Mouse (Mus musculus): ENCODE measurements around the gene Tbc1d9. TPM values are rescaled to one million over a fixed set of nuclear protein-coding genes. Genes with fewer than 3 reads are reported as not detected.

The Tbc1d9 gene
- total and polyA plus RNA-seq, 2 experiments from 2014 or later, result 0.49 to 4.3 TPM

GRCm38 (mm10) chr8:83217196-83217595, 52.0 kb downstream of the Tbc1d9 start:
- Histone ChIP-seq H3K36me3 (replicated peaks; ENCODE audit: control insufficient read depth, insufficient read depth, low read length) (no peaks in the 10 kb centered on the region), H3K4me3 (ENCODE audit: low read depth, low read length) (no peak overlapping the region), H3K4me1 (ENCODE audit: control insufficient read depth, insufficient read depth) (no peaks in the 10 kb centered on the region), H3K27me3 (ENCODE audit: control insufficient read depth, insufficient read depth, low read length) (no peaks in the 10 kb centered on the region), H3K9me3 (replicated peaks; ENCODE audit: control insufficient read depth, low read length) (no peaks in the 10 kb centered on the region), H3K27ac (ENCODE audit: low read depth) (no peak overlapping the region), H3K4me2 (ENCODE audit: low read depth, low read length) (no peak overlapping the region), H3K9ac (replicated peaks; ENCODE audit: low read depth, low read length) (no peak overlapping the region)
- no peak for ATAC-seq (ENCODE audit: insufficient read depth, low read depth)
- TF ChIP-seq EP300 (IDR thresholded peaks at IDR 0.05; ENCODE audit: low read depth) (no peak), CTCF (IDR thresholded peaks at IDR 0.05; ENCODE audit: low read depth) (no peak)
- whole genome bisulfite sequencing, result 84% methylated on average over 9 of the region's 9 CpGs
- no peak for DNase-seq (ENCODE audit: low spot score)

GRCm38 (mm10) chr8:83217891-83218290, 52.7 kb downstream of the Tbc1d9 start:
- H3K27me3 ChIP-seq (ENCODE audit: control insufficient read depth, insufficient read depth, low read length), result no peaks in the 10 kb centered on the region
- no peak for ATAC-seq (ENCODE audit: insufficient read depth, low read depth)
- no peak overlapping the region for H3K27ac ChIP-seq (ENCODE audit: low read depth)
- no peak for DNase-seq (ENCODE audit: low spot score)
- H3K9ac ChIP-seq (replicated peaks; ENCODE audit: low read depth, low read length), result no peak overlapping the region
- H3K4me2 ChIP-seq (ENCODE audit: low read depth, low read length), result no peak overlapping the region
- 93% methylated on average over 2 of the region's 2 CpGs for WGBS
- no peaks in the 10 kb centered on the region for H3K4me1 ChIP-seq (ENCODE audit: control insufficient read depth, insufficient read depth)
- TF ChIP-seq CTCF (IDR thresholded peaks at IDR 0.05; ENCODE audit: low read depth) (no peak), EP300 (IDR thresholded peaks at IDR 0.05; ENCODE audit: low read depth) (no peak)
- no peak overlapping the region for H3K4me3 ChIP-seq (ENCODE audit: low read depth, low read length)
- no peaks in the 10 kb centered on the region for H3K9me3 ChIP-seq (replicated peaks; ENCODE audit: control insufficient read depth, low read length)
- H3K36me3 ChIP-seq (replicated peaks; ENCODE audit: control insufficient read depth, insufficient read depth, low read length), result no peaks in the 10 kb centered on the region

GRCm38 (mm10) chr8:83219392-83219791, 54.2 kb downstream of the Tbc1d9 start:
- WGBS, result 89% methylated on average over 8 of the region's 8 CpGs
- no peak for ATAC-seq (ENCODE audit: insufficient read depth, low read depth)
- no peak for TF ChIP-seq EP300 (IDR thresholded peaks at IDR 0.05; ENCODE audit: low read depth)
- no peak for TF ChIP-seq CTCF (IDR thresholded peaks at IDR 0.05; ENCODE audit: low read depth)
- no peak overlapping the region for H3K9ac ChIP-seq (replicated peaks; ENCODE audit: low read depth, low read length)
- no peaks in the 10 kb centered on the region for H3K36me3 ChIP-seq (replicated peaks; ENCODE audit: control insufficient read depth, insufficient read depth, low read length)
- no peak overlapping the region for H3K27ac ChIP-seq (ENCODE audit: low read depth)
- no peak overlapping the region for H3K4me2 ChIP-seq (ENCODE audit: low read depth, low read length)
- no peak for DNase-seq (ENCODE audit: low spot score)
- no peaks in the 10 kb centered on the region for H3K4me1 ChIP-seq (ENCODE audit: control insufficient read depth, insufficient read depth)
- no peaks in the 10 kb centered on the region for H3K9me3 ChIP-seq (replicated peaks; ENCODE audit: control insufficient read depth, low read length)
- H3K4me3 ChIP-seq (ENCODE audit: low read depth, low read length), result no peak overlapping the region
- H3K27me3 ChIP-seq (ENCODE audit: control insufficient read depth, insufficient read depth, low read length), result no peaks in the 10 kb centered on the region

- ATAC-seq (ENCODE audit: insufficient read depth, low read depth) (no peak), DNase-seq (ENCODE audit: low spot score) (no peak)
- Histone ChIP-seq H3K9ac (replicated peaks; ENCODE audit: low read depth, low read length) (no peak overlapping the region), H3K27ac (ENCODE audit: low read depth) (no peak overlapping the region), H3K4me2 (ENCODE audit: low read depth, low read length) (no peak overlapping the region), H3K27me3 (ENCODE audit: control insufficient read depth, insufficient read depth, low read length) (no peaks in the 10 kb centered on the region), H3K9me3 (replicated peaks; ENCODE audit: control insufficient read depth, low read length) (no peaks in the 10 kb centered on the region), H3K4me1 (ENCODE audit: control insufficient read depth, insufficient read depth) (no peaks in the 10 kb centered on the region), H3K4me3 (ENCODE audit: low read depth, low read length) (no peak overlapping the region), H3K36me3 (replicated peaks; ENCODE audit: control insufficient read depth, insufficient read depth, low read length) (no peaks in the 10 kb centered on the region)
- TF ChIP-seq CTCF (IDR thresholded peaks at IDR 0.05; ENCODE audit: low read depth) (no peak), EP300 (IDR thresholded peaks at IDR 0.05; ENCODE audit: low read depth) (no peak)
- 66% methylated on average over 3 of the region's 3 CpGs for WGBS
These were observed 55.6 kb downstream of the Tbc1d9 start for GRCm38 (mm10) chr8:83220746-83221145.

GRCm38 (mm10) chr8:83224754-83225416, 59.7 kb downstream of the Tbc1d9 start:
- no peak for DNase-seq (ENCODE audit: low spot score)
- no peak for ATAC-seq (ENCODE audit: insufficient read depth, low read depth)
- no peaks in the 10 kb centered on the region for H3K9me3 ChIP-seq (replicated peaks; ENCODE audit: control insufficient read depth, low read length)
- no peak overlapping the region for H3K4me2 ChIP-seq (ENCODE audit: low read depth, low read length)
- no peaks in the 10 kb centered on the region for H3K27me3 ChIP-seq (ENCODE audit: control insufficient read depth, insufficient read depth, low read length)
- H3K27ac ChIP-seq (ENCODE audit: low read depth), result no peak overlapping the region
- no peak overlapping the region for H3K9ac ChIP-seq (replicated peaks; ENCODE audit: low read depth, low read length)
- no peaks in the 10 kb centered on the region for H3K36me3 ChIP-seq (replicated peaks; ENCODE audit: control insufficient read depth, insufficient read depth, low read length)
- WGBS, result 87% methylated on average over 5 of the region's 5 CpGs
- H3K4me1 ChIP-seq (ENCODE audit: control insufficient read depth, insufficient read depth), result no peaks in the 10 kb centered on the region
- TF ChIP-seq EP300 (IDR thresholded peaks at IDR 0.05; ENCODE audit: low read depth) (no peak), CTCF (IDR thresholded peaks at IDR 0.05; ENCODE audit: low read depth) (no peak)
- H3K4me3 ChIP-seq (ENCODE audit: low read depth, low read length), result no peak overlapping the region

GRCm38 (mm10) chr8:83225598-83225997, 60.4 kb downstream of the Tbc1d9 start:
- no peaks in the 10 kb centered on the region for H3K9me3 ChIP-seq (replicated peaks; ENCODE audit: control insufficient read depth, low read length)
- ATAC-seq (ENCODE audit: insufficient read depth, low read depth), result no peak
- WGBS, result 75% methylated on average over 2 of the region's 2 CpGs
- DNase-seq (ENCODE audit: low spot score), result no peak
- H3K4me1 ChIP-seq (ENCODE audit: control insufficient read depth, insufficient read depth), result no peaks in the 10 kb centered on the region
- H3K4me3 ChIP-seq (ENCODE audit: low read depth, low read length), result no peak overlapping the region
- TF ChIP-seq CTCF (IDR thresholded peaks at IDR 0.05; ENCODE audit: low read depth), result no peak
- TF ChIP-seq EP300 (IDR thresholded peaks at IDR 0.05; ENCODE audit: low read depth), result no peak
- no peaks in the 10 kb centered on the region for H3K36me3 ChIP-seq (replicated peaks; ENCODE audit: control insufficient read depth, insufficient read depth, low read length)
- no peak overlapping the region for H3K9ac ChIP-seq (replicated peaks; ENCODE audit: low read depth, low read length)
- no peak overlapping the region for H3K27ac ChIP-seq (ENCODE audit: low read depth)
- H3K27me3 ChIP-seq (ENCODE audit: control insufficient read depth, insufficient read depth, low read length), result no peaks in the 10 kb centered on the region
- H3K4me2 ChIP-seq (ENCODE audit: low read depth, low read length), result no peak overlapping the region

Measured in heart, postnatal 0 days (tissue).